Mouse (Mus musculus): ENCODE results near the gene Retreg1. TPM values are rescaled to one million over a fixed set of nuclear protein-coding genes. Genes with fewer than 3 reads are reported as not detected.

Retreg1 gene
- polyA plus RNA-seq, 1 experiment from 2014 or later, result 57.3 TPM

DNA sequence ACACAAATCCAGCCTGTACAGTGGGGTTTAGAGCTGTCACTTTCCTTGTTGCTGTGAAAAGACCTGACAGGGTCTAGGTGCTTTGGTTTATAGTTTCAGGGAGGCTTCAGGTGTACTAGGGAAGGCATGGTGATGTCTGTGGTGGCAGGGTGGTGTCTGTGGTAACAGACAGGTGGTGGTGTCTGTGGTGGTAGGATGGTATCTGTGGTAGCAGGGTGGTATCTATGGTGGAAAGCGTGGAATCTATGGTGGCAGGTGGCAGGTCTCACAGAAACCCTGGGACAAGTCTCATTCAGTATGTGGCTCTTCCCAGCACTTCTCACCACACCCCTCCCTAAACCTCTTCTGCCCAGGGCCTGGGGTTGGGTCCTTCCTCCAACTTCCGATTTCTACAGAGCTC lies 8.7 kb upstream of the Retreg1 start:
- no peaks in the 10 kb centered on the region for H3K36me3 ChIP-seq
- H3K4me3 ChIP-seq, result no peak overlapping the region
- no peak for ATAC-seq (ENCODE audit: extremely low read depth, insufficient number of reproducible peaks, low FRiP score, low TSS enrichment)
- peaks cover 10% of the 10 kb centered on the region for H3K4me1 ChIP-seq
- H3K27ac ChIP-seq (replicated peaks), result no peak overlapping the region
- H3K4me2 ChIP-seq, result no peak overlapping the region
- H3K9ac ChIP-seq, result no peak overlapping the region
- H3K27me3 ChIP-seq (replicated peaks), result no peaks in the 10 kb centered on the region
- H3K9me3 ChIP-seq, result 0 out of 2 replicates have a peak, but pooled peaks cover 6% of the 10 kb centered on the region
- WGBS, result 82% methylated on average over 2 of the region's 2 CpGs

GRCm38 (mm10) chr15:25834920-25835674 lies 7.9 kb upstream of the Retreg1 start:
- no peak for ATAC-seq (ENCODE audit: extremely low read depth, insufficient number of reproducible peaks, low FRiP score, low TSS enrichment)
- Histone ChIP-seq H3K9me3 (0 out of 2 replicates have a peak, but pooled peaks cover 6% of the 10 kb centered on the region), H3K4me1 (peaks cover 4% of the 10 kb centered on the region), H3K4me2 (no peak overlapping the region), H3K4me3 (no peak overlapping the region), H3K27ac (replicated peaks) (no peak overlapping the region), H3K27me3 (replicated peaks) (no peaks in the 10 kb centered on the region), H3K9ac (no peak overlapping the region), H3K36me3 (no peaks in the 10 kb centered on the region)
- WGBS, result 82% methylated on average over 17 of the region's 17 CpGs

GRCm38 (mm10) chr15:25842462-25843085 lies 406 bp upstream of the Retreg1 start:
- 10% methylated on average over 16 of the region's 16 CpGs for WGBS
- ATAC-seq (ENCODE audit: extremely low read depth, insufficient number of reproducible peaks, low FRiP score, low TSS enrichment), result no peak; the same call in 1 of the 2 replicates

DNA sequence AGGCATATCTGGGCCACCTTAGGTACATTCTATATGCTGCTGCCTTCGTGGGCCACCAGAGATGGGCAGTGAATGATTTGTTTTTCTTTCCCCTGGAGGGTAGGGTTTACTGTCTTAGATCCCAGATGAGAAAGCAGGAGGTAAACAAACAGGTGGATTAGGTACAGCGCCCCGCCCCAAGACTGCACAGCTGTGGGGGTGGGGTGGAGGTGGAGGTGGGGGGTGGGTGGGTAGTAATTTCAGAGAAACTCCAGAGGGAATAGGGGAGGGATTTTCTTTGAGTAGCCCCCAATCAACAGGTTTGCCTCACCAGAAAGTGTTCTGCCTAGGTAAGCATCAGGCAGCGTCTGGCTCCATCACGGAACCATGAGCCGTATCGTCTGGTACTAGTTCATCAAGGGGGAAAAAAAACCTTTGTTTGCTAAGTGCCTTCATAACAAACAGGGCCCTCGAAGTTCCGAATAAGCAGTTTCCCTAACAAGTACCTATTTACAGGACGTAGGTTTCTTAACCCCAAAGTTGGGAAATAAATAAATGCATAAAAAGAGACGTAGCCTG lies 1.1 kb downstream of the Retreg1 start:
- 29% methylated on average over 11 of the region's 11 CpGs for WGBS
- no peak for ATAC-seq (ENCODE audit: extremely low read depth, insufficient number of reproducible peaks, low FRiP score, low TSS enrichment)
- H3K27ac ChIP-seq (replicated peaks), result no peak overlapping the region

More at GRCm38 (mm10) chr15:25842462-25843085, 406 bp upstream of the Retreg1 start:
- Histone ChIP-seq H3K27ac (replicated peaks) (0 out of 2 replicates have a peak overlapping the region, but pooled peaks have one; percentile 26), H3K4me3 (peak overlapping the region; percentile 88), H3K9me3 (0 out of 2 replicates have a peak, but pooled peaks cover 4% of the 10 kb centered on the region), H3K4me1 (peaks cover 16% of the 10 kb centered on the region), H3K4me2 (peak overlapping the region; percentile 92), H3K9ac (peak overlapping the region; percentile 91), H3K27me3 (replicated peaks) (peaks cover 34% of the 10 kb centered on the region), H3K36me3 (no peaks in the 10 kb centered on the region)

GRCm38 (mm10) chr15:25844771-25845170 lies 1.8 kb downstream of the Retreg1 start:
- H3K4me1 ChIP-seq, result peaks cover 16% of the 10 kb centered on the region
- H3K9ac ChIP-seq, result no peak overlapping the region
- 55% methylated on average over 4 of the region's 4 CpGs for WGBS
- H3K4me2 ChIP-seq, result peak overlapping the region; percentile 92; the same call in 1 of the 2 replicates
- no peak for ATAC-seq (ENCODE audit: extremely low read depth, insufficient number of reproducible peaks, low FRiP score, low TSS enrichment)
- 0 out of 2 replicates have a peak, but pooled peaks cover 4% of the 10 kb centered on the region for H3K9me3 ChIP-seq
- H3K27me3 ChIP-seq (replicated peaks), result peaks cover 34% of the 10 kb centered on the region
- no peak overlapping the region for H3K4me3 ChIP-seq
- H3K36me3 ChIP-seq, result no peaks in the 10 kb centered on the region
- no peak overlapping the region for H3K27ac ChIP-seq (replicated peaks)

More for the DNA sequence above, 1.1 kb downstream of the Retreg1 start:
- Histone ChIP-seq H3K36me3 (no peaks in the 10 kb centered on the region), H3K4me2 (peak overlapping the region; percentile 92), H3K27me3 (replicated peaks) (peaks cover 34% of the 10 kb centered on the region), H3K4me3 (peak overlapping the region; percentile 88), H3K4me1 (peaks cover 16% of the 10 kb centered on the region), H3K9ac (peak overlapping the region; percentile 91), H3K9me3 (0 out of 2 replicates have a peak, but pooled peaks cover 4% of the 10 kb centered on the region)

- 88% methylated on average over 1 of the region's 1 CpGs for WGBS
- Histone ChIP-seq H3K4me2 (no peak overlapping the region), H3K4me1 (peaks cover 16% of the 10 kb centered on the region), H3K4me3 (no peak overlapping the region), H3K9me3 (0 out of 2 replicates have a peak, but pooled peaks cover 4% of the 10 kb centered on the region), H3K27me3 (replicated peaks) (peaks cover 18% of the 10 kb centered on the region), H3K9ac (no peak overlapping the region), H3K27ac (replicated peaks) (no peak overlapping the region), H3K36me3 (no peaks in the 10 kb centered on the region)
- no peak for ATAC-seq (ENCODE audit: extremely low read depth, insufficient number of reproducible peaks, low FRiP score, low TSS enrichment)
These were observed 4.7 kb downstream of the Retreg1 start for GRCm38 (mm10) chr15:25847576-25848168.

DNA sequence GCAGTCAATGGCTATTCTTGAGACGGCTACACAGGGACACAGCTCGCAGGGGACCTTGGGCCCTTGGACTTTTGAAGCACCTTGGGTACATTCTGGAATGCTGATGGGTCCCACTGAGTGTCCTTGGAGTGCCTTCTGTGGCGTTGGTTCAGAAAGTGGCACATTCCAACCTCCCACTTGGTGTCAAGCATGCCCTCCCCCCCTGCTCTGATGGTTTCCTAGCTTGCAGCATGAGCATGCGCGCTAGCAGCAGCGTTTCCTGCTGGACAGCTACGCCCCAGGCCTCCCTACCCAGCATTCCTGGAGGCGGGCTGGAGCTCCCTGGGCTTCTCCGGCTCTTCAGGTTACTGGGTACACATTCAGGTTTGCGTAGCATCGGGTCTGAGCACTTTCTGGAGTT lies 7.6 kb downstream of the Retreg1 start:
- H3K4me3 ChIP-seq, result no peak overlapping the region
- WGBS, result 60% methylated on average over 11 of the region's 11 CpGs
- no peaks in the 10 kb centered on the region for H3K36me3 ChIP-seq
- no peaks in the 10 kb centered on the region for H3K9me3 ChIP-seq
- no peak overlapping the region for H3K4me2 ChIP-seq
- no peak for ATAC-seq (ENCODE audit: extremely low read depth, insufficient number of reproducible peaks, low FRiP score, low TSS enrichment)
- no peak overlapping the region for H3K9ac ChIP-seq
- H3K27ac ChIP-seq (replicated peaks), result no peak overlapping the region
- no peaks in the 10 kb centered on the region for H3K27me3 ChIP-seq (replicated peaks)
- H3K4me1 ChIP-seq, result peaks cover 4% of the 10 kb centered on the region; the same call in 1 of the 2 replicates

- H3K27ac ChIP-seq (replicated peaks), result no peak overlapping the region
- H3K4me3 ChIP-seq, result no peak overlapping the region
- 55% methylated on average over 18 of the region's 18 CpGs for WGBS
- H3K9ac ChIP-seq, result 0 out of 2 replicates have a peak overlapping the region, but pooled peaks have one; percentile 3
- no peak for ATAC-seq (ENCODE audit: extremely low read depth, insufficient number of reproducible peaks, low FRiP score, low TSS enrichment)
- H3K4me2 ChIP-seq, result 0 out of 2 replicates have a peak overlapping the region, but pooled peaks have one; percentile 7
- H3K4me1 ChIP-seq, result peaks cover 8% of the 10 kb centered on the region
- no peaks in the 10 kb centered on the region for H3K36me3 ChIP-seq
- no peaks in the 10 kb centered on the region for H3K27me3 ChIP-seq (replicated peaks)
- no peaks in the 10 kb centered on the region for H3K9me3 ChIP-seq
These were observed 11.4 kb downstream of the Retreg1 start for GRCm38 (mm10) chr15:25854270-25854904.

DNA sequence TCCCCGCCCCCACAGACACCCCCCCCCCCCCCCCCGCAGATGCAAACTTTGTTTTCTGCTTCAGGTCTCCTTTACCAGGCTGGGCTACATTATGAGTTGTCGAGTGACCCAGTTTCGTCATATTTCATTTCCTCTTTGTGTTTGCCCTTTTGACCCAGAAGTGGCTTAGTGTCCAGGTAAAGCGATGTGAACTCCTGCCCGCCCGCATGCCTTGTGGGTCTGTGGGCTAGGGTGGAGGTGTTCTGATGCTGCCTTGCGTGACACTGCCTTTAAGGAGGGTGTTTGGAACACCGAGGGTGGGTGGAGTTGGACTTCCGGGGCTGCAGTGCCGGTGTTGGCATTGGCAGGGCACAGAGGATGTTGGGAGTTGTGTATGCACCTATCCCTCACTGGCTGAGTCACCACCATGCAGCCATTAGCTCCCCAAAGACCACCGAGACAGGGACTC lies 15.7 kb downstream of the Retreg1 start:
- H3K9ac ChIP-seq, result no peak overlapping the region
- H3K9me3 ChIP-seq, result no peaks in the 10 kb centered on the region
- H3K4me3 ChIP-seq, result no peak overlapping the region
- no peak for ATAC-seq (ENCODE audit: extremely low read depth, insufficient number of reproducible peaks, low FRiP score, low TSS enrichment)
- peaks cover 7% of the 10 kb centered on the region; the same call in 1 of the 2 replicates for H3K4me1 ChIP-seq
- H3K4me2 ChIP-seq, result no peak overlapping the region
- WGBS, result 60% methylated on average over 11 of the region's 12 CpGs
- H3K36me3 ChIP-seq, result no peaks in the 10 kb centered on the region
- H3K27me3 ChIP-seq (replicated peaks), result no peaks in the 10 kb centered on the region
- no peak overlapping the region for H3K27ac ChIP-seq (replicated peaks)

GRCm38 (mm10) chr15:25859469-25859868 lies 16.5 kb downstream of the Retreg1 start:
- Histone ChIP-seq H3K4me1 (peaks cover 7% of the 10 kb centered on the region; the same call in 1 of the 2 replicates), H3K4me2 (no peak overlapping the region), H3K27me3 (replicated peaks) (no peaks in the 10 kb centered on the region), H3K4me3 (no peak overlapping the region), H3K36me3 (no peaks in the 10 kb centered on the region), H3K9me3 (no peaks in the 10 kb centered on the region), H3K27ac (replicated peaks) (no peak overlapping the region), H3K9ac (no peak overlapping the region)
- 65% methylated on average over 3 of the region's 3 CpGs for WGBS
- ATAC-seq (ENCODE audit: extremely low read depth, insufficient number of reproducible peaks, low FRiP score, low TSS enrichment), result no peak

Measured in heart, embryonic 13.5 days (tissue).